Mouse (Mus musculus): ENCODE measurements around the gene Tstd1.

The Tstd1 gene

DNA sequence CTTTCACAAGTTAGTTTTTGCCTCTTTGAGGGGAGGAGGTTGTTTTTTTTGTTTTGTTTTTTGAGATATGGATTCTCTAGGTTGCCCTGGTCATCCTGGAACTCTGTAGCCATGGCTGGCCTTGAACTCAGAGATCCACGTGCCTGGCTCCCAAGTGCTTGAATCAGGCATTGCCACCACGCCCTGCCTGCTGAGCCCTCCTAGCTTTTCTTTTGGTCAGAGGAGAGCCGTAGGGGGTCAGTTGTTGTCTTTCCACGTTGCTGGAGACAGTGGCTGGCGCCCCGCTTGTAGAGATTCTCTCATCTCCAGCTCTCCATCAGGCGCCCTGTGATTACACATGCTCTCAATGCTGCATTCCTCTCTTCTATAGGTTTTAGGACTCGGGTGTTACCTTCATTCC lies 5.1 kb upstream of the Tstd1 start:
- DNase-seq (ENCODE audit: low read depth, low spot score) = peak; percentile 87

GRCm38 (mm10) chr1:171419291-171419882 lies 715 bp downstream of the Tstd1 start:
- DNase-seq (ENCODE audit: low read depth, low spot score) = no peak

- no peak for DNase-seq (ENCODE audit: low read depth, low spot score)
Observed at GRCm38 (mm10) chr1:171419905-171420304, 1.2 kb downstream of the Tstd1 start.

DNA sequence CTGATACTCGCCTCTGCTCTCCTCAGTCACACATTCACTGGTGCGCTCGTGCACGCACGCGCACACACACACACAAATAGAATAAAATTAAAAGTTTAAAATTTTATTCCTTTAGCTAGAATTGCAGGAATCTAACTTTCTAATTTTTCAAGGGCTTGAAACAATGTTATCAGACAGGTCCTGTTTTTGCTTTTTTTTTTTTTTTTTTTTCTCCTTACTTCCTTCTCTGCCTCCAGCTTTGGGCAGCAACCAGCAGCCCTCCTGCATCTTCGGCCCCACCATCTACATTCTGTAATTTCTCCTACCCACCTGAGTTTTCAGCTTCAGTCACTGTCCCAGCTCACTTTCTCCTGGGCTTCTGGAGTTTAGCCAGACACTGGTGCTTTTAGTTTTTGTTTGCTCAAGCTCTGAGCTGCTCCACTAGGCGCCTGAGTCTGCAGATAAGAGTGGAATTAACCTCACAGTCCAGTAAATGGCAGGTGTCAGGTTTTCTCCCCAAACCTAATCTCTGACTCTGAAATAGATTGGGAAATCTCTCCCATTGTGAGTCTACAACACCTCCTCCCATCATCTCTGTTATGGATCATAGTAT lies 3.9 kb downstream of the Tstd1 start:
- DNase-seq (ENCODE audit: low read depth, low spot score) = no peak

DNA sequence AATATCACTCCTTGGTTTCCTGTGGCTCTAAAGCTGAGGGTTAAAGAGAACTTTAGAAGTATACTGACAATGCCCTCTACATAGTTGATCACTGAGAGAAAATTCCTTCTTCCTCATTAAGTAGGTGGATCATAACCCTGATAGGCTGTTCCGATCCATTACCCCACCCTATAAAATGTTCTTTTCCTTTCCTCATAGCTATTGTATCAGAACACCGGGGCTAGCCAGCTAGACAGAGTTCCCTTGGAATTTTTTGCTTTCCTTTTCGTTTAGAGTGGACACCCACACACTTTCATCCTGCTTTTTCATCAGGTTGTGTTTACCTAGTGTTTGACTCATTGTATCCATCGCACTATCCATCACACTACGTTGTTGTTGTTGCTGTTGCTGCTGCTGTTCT lies 6.0 kb downstream of the Tstd1 start:
- no peak for DNase-seq (ENCODE audit: low read depth, low spot score)

DNA sequence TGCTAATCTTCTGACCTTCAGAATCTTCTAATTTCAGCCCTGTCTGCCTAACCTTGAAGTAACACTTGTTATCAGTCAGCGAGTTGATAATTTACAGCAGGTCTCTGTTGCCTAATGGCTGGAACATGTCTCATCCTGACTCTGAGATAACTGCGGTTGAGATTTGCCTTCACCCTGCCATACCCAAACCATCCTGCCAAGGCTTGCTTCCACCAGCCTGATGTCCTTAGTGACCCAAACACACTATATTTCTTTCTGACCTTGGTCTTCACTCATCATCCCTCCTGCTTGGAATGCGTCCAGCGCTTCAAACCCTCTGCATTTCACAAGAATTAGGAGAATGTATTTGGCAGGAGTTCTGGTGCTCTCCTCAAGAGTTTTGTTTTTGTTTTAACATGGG lies 6.5 kb downstream of the Tstd1 start:
- DNase-seq (ENCODE audit: low read depth, low spot score) = no peak

- DNase-seq (ENCODE audit: low read depth, low spot score) = no peak
Observed at GRCm38 (mm10) chr1:171432158-171432557, 13.5 kb downstream of the Tstd1 start.

DNA sequence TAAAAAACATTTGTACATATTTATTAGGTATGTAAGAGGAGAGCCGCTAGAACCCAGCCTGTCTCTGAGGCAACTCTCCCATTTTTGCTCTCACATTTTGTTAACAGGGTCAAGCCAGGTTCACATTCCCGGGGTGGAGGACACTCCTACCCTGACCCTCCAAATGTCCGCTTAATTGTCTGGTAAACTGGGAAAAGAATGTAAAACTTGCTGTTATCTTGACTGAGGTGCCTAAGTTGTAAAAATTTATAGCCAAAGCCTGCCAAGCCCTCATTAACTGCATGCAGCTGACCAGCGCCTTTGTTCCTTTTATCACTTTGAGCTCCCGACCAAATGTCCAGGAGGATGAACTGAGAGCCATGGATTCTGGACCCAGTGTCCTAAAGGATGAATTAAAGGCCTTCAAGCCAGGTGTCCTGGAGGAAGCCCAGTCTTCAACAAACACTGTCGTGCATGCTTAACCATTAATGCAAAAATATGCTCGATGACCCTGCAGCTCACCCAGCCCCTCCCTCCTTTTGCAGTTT lies 16.7 kb downstream of the Tstd1 start:
- DNase-seq (ENCODE audit: low read depth, low spot score) = no peak

GRCm38 (mm10) chr1:171435974-171436373 lies 17.3 kb downstream of the Tstd1 start:
- DNase-seq (ENCODE audit: low read depth, low spot score) = no peak

DNA sequence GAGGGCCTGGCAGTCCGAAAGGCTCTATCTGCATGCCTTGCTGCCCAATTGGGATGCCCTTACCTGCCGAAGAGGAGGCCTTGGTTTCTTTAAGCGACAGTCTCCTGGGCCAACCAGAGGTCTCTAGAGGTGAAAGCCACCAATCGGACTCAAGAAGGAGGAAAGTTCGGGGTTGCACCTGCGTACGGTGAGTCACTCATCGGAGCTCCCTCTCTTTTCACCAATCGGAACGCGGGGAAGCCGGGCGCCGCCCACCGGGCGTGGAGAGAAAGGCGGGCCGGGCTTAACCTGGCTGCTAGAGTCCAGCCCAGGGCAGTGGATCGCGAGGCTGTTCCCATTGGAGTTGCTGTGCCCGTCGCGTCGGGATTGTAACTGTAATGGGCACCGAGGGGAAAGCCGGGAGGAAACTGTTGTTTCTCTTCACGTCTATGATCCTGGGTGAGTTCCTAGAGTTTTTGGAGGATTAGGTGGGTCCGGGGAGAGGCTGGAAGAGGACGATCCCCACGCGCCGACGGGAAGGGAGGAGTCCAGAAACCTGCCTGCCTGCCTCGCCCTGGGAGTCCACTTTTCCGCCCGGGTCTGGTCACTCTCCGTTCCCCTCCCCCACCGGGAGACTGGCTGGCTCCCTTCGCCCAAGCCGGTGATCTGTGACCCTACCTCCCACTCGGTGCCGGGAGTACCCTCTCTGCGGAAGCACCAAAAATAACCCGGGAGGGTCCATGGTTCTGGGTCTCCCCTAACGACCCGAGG lies 18.8 kb downstream of the Tstd1 start, which contains the start of gene F11r:
F11r (plus strand) TSS at position 272 of the 750 bp plus-strand sequence.
- DNase-seq (ENCODE audit: low read depth, low spot score) = peak; percentile 98

- DNase-seq (ENCODE audit: low read depth, low spot score) = no peak
Observed at GRCm38 (mm10) chr1:171438014-171438670, 19.5 kb downstream of the Tstd1 start.

DNA sequence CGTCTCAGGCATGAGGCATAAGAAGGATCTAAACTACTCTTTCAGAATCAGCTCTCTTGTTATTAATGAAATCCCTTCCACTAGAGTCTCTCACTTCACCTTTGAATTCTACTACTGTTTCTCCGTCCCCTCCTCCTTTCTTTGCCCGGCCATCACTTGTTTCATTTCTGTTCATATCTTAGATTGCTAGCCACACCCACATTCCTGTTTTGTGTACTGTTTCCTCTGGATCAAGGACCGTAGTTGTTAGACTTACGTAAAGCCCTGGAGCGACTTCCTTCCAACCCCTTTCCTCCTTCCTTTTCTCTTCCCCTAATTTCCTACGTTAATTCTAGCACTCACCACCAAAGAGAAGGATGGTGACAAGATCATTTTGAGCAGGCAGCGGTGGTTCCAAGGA lies 20.4 kb downstream of the Tstd1 start:
- no peak for DNase-seq (ENCODE audit: low read depth, low spot score)

DNA sequence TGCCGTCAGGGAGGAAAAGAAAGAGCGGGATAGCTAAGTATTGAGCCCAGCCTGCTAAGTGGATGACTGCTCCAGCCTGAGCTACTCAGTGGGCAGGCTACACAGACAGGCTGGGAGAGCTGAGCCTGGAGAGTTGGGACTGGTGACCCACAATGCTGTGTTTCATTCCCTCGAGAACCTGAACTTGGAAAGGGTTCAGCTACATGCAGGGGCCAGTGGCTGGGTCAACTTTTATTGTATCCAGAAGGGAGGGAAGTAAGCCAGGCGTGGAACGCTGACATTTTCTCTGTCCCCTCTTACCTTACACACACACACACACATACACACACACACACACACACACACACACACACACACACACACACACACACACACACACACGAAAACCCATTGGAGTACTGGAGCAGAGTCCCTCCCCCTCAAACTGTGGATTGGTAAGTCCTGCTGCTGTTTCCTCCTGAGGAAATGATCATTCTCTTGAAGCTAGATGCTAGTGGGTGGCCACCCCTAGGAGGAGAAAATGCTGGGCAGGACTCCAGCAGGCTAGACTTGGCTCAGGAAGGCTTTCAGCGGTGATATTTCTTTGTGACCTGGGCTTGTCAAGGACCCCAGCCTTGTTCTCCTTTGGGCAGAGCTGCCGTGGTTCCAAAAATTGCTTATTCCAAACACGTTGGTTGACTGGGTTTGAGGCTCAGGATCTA lies 21.5 kb downstream of the Tstd1 start:
- no peak for DNase-seq (ENCODE audit: low read depth, low spot score)

DNA sequence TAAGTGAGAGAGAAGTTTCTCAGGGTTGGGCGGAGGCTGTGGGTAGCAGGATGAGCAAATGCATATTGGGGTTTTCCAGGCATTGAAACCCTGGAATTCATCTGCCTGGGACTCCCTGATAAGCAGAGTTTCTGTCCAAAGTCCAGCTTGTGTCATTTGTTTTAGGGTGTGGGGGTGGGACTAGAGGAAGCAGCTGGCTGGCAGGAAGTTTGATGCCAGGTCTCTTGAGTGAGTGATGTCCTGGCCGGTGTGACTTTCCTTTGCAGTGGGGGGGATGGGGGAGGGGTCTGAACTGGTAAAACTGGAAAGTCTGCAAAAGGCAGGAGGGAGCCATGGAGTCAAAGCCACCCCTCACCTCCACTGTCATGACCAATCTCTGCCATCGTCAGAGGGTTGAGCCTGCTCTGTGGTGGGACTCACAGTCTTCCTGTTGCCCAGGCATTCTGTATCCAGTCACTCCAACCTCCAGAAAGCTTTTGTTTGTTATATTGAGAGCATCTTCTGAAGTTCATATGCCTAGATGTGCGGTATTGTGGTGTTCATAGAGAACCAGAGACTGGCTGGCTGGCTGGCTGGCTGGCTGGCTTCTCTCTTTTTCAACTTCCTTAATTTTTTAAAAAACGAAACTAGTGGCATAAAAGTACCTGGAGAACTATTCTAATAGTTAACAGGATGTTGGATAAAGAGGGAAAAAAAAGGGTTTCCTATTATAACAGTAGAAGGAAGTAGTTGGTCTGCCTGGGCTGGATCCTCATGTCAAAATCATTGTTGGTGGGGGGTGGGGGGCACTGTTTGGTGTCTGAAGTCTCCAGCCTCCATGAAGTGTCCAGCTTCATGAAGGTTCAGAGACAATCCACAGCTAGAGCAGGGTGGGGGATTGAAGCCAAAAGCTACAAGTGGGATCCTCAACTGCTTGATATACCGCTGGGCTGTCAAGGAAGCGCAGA lies 23.1 kb downstream of the Tstd1 start:
- DNase-seq (ENCODE audit: low read depth, low spot score) = no peak

DNA sequence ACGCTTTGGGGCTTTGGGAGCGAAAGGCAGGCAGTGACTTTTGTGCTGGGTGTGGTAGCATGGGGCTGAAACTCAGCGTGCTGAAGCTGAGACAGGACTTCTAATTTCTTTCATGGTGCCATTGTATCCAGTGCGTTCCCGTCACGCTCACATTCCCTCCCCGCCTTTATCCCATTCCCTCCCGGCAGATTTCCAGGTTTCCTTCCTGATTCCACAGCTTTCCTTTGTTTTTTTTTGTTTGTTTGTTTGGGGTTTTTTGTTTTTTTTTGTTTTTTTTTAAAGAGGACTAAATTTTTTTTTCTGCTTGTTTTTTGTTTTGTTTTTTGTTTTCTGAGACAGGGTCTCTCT lies 23.7 kb downstream of the Tstd1 start:
- DNase-seq (ENCODE audit: low read depth, low spot score) = no peak

- DNase-seq (ENCODE audit: low read depth, low spot score) = peak; percentile 59
Observed at GRCm38 (mm10) chr1:171445050-171445449, 26.4 kb downstream of the Tstd1 start.

GRCm38 (mm10) chr1:171446854-171447253 lies 28.2 kb downstream of the Tstd1 start:
- no peak for DNase-seq (ENCODE audit: low read depth, low spot score)

GRCm38 (mm10) chr1:171447692-171448091 lies 29.0 kb downstream of the Tstd1 start:
- DNase-seq (ENCODE audit: low read depth, low spot score) = no peak

DNA sequence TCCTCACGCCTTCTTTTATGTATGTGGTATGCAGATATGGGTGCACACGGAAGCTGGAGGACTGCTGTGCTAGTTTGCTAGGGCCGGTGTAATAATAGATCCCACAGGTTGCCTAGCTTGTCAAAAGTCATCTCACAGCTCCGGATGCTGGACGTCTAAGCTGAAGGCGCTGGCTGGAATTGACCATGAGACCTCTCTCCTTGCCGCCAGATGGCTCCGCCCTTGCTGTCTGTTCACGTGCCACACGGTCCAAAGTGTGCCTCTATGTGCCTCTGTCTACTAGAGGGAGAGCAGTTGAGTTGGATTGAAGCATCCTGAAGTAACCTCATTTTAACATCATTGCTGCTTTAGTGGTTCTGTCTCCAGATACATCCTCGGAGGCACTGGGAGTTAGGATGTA lies 31.4 kb downstream of the Tstd1 start:
- DNase-seq (ENCODE audit: low read depth, low spot score) = no peak

DNA sequence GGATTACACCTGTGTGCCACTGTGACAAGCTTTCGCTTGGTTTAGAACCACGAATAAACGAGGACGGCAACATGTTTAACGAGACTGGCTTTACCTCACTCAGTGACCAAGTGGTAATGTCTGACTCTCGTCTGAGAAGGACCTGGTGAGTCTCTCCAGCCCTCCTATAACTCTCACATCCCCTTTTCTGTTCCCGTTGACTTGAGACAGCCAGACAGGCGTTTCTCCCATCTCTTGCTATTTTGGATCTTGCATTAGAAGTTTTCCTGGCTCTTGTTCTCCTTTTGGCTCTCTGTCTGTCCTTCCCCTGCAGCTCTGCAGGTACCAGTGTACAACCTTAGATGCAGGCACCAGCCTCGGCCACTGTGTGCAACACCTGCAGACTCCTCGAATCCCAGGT lies 32.3 kb downstream of the Tstd1 start:
- no peak for DNase-seq (ENCODE audit: low read depth, low spot score)

DNA sequence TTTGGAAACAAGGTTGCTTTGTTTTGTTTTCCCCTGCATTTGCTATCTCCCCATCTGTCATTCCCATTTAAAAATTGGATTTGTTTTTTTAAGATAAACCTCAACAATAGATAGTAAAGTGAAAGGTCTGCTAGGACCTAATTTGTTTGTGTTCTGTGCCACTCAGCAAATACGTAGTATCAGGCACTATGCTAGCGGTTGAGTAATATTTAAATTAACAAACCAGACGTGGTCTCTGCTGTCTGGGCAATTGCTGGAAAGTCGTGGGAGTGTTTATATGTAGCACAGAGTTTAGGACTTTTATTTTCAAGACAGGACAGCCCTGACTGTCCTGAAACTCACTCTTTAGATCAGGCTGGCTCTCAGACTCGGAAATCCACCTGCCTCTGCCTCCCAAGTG lies 33.9 kb downstream of the Tstd1 start:
- DNase-seq (ENCODE audit: low read depth, low spot score) = no peak
